Mouse (Mus musculus) testis, postnatal 10 days (tissue): ENCODE data around the gene Rere.

Experiments used
- DNase-seq: peaks from one replicate; pipeline ENCODE4 v3.0.0; 2021; ENCODE audit warnings: low spot score

Rere gene

GRCm38 (mm10) chr4:150346651-150347386 is 65.4 kb downstream of the Rere start:
- no peak for DNase-seq

DNA sequence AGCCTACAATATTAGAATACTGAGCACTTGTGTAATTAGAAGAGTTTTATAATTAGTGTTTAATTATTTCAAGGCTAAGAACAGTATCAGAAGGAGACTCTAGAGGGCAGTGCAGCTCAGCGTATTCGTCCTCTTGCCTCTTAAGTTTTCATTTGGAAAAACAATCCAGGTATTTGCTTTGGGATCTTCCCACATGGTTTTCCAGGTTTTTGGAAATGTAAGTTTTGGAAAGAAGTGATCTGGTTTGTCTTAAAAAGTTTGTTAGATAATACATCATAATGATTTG is 65.9 kb downstream of the Rere start:
- no peak for DNase-seq

GRCm38 (mm10) chr4:150349680-150350101 is 68.2 kb downstream of the Rere start:
- DNase-seq = no peak

GRCm38 (mm10) chr4:150351419-150352075 is 70.1 kb downstream of the Rere start:
- no peak for DNase-seq

GRCm38 (mm10) chr4:150352736-150353135 is 71.3 kb downstream of the Rere start:
- DNase-seq = no peak

GRCm38 (mm10) chr4:150353376-150353900 is 72.0 kb downstream of the Rere start:
- no peak for DNase-seq

DNA sequence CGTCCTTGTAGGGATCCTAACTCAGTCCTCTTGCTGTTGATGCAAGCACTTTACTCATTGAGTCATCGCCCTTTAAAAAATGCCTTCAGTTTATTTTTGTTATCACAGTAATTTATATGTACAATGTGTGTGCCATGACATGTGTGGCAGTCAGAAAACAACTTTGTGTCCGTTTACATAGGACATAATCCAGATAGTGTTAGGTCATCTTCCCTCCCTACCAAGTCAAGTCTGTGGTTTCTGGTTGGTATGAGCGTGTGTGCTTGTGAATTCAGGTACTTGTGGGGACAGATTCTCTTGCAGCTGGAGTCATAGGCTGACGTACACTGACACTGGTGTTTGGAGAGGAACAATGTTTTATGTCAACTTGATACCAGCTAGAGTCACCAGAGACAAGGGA is 74.4 kb downstream of the Rere start:
- DNase-seq = no peak

DNA sequence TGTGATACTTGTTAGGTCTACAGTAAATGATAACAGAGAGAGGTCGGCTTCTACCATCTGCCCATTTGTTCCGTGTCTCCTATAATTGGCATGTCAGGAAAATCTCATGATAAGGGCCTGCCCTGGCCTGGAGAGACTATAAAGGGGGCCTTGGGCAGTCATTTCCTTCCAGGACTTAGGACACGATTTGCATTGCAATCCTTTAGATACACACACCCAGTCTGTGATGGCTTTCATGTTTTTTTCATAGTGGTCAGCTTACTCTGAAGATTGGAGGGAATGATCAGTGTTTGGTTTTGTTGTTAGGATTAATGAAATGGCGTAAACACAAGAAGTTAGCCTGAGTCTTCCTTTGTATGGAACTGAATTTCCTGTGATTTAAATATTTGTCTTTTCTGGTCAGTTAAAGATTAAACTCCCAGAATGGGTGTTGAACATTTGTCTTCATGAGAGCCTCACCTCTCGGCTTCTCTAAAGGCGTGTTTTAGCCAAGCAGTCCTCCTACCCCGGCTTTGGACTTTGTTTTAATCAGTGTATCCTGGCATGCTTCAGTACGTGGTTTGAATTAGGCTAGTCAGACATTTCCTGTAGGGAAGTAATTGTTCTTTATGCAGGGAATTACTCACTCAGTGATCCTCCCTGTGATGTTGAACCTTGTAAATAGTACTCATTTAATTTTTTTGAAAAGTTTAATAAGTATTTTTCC is 80.7 kb downstream of the Rere start:
- DNase-seq = no peak

GRCm38 (mm10) chr4:150362858-150363257 is 81.4 kb downstream of the Rere start:
- DNase-seq = no peak

- no peak for DNase-seq
Measured at GRCm38 (mm10) chr4:150364786-150365185, 83.3 kb downstream of the Rere start.

- DNase-seq = no peak
Measured at GRCm38 (mm10) chr4:150366510-150367208, 85.2 kb downstream of the Rere start.

DNA sequence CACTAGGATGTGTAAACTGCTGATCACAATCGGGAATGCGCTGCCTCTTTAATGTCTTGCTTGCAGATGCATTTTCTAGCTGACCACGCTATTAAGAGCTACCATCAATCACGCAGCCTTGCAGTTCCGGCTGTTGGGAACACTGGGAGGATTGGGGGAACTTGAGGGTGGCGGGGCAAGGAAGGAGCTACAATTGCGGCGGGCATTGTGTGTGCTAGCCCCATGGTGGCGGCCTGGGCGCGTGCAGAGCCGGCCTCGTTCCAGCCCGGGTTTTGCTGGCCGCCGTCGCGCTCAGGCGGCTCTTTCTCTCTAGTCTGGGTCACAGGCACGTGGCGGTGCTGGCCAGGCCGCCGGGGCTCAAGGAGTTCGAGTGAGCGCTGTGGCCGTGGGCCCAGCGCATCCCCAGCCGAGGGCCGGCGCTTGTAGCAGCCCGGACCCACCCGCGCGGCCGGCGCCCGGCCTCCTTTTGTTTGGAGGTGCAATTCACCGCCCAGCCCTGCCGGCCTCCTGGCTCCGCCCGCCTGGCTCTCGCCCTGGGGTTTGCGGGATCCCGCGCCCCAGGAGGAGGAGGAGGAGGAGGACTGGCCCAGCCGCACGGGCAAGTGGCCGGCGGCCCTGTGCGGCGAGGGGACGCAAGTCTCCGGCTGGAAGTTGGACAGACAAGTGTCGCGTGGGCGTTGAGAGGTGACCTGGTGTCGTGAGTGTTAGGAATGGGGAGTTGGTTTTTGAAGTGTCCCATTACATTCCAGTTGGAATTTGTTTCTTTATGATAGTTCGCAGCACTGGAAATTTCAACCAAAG is 90.3 kb downstream of the Rere start:
- DNase-seq = peak; percentile 82

DNA sequence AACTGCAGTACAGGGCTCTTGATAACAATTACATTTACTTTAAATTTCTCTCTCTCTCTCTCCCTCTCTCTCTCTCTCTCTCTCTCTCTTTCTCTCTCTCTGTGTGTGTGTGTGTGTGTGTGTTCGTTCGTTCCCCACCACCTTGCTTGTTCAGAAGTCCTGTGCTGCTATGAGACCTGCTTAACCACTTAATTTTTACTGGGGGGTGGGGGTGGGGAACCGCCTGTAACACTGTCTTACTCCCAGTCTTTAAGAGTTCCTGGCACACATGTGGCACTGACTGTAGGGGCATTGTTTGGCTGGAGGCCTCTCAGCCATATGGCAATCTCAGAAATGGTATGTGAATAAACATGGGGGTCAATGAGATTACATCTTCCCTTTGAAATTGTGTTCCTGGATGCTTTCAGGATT is 91.2 kb downstream of the Rere start:
- no peak for DNase-seq

- no peak for DNase-seq
Measured at GRCm38 (mm10) chr4:150373111-150374109, 92.0 kb downstream of the Rere start.

GRCm38 (mm10) chr4:150374651-150375447 is 93.4 kb downstream of the Rere start:
- no peak for DNase-seq

DNA sequence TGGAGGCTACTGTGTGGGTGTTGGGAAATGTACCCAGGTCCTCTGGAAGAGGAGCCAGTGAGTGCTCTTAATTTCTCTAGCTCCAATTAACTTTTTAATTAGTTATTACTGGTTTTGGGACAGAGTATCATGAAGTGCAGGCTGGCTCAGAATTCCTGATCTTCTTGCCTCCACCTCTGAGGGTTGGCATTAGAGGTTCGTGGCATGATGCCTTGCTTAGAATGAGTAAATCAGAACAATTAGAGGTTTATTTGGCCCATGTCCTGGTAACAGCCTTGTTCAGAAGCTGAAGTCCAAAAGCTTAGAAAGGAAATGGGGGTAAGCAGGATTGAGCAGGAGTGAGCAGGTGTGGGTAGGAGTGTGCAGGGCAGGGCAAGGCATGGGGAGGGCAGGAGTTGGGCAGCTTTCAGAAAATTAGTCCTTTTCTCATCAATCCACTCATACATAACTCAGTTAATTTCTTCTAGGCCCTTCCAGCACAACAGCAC is 94.0 kb downstream of the Rere start:
- DNase-seq = no peak

GRCm38 (mm10) chr4:150379313-150379712 is 97.9 kb downstream of the Rere start:
- no peak for DNase-seq

- no peak for DNase-seq
Measured at GRCm38 (mm10) chr4:150379772-150380171, 98.3 kb downstream of the Rere start.

- DNase-seq = no peak
Measured at GRCm38 (mm10) chr4:150380273-150380672, 98.8 kb downstream of the Rere start.
